ENCODE assay signal across 17 mouse cellular contexts in the genomic region with DNA sequence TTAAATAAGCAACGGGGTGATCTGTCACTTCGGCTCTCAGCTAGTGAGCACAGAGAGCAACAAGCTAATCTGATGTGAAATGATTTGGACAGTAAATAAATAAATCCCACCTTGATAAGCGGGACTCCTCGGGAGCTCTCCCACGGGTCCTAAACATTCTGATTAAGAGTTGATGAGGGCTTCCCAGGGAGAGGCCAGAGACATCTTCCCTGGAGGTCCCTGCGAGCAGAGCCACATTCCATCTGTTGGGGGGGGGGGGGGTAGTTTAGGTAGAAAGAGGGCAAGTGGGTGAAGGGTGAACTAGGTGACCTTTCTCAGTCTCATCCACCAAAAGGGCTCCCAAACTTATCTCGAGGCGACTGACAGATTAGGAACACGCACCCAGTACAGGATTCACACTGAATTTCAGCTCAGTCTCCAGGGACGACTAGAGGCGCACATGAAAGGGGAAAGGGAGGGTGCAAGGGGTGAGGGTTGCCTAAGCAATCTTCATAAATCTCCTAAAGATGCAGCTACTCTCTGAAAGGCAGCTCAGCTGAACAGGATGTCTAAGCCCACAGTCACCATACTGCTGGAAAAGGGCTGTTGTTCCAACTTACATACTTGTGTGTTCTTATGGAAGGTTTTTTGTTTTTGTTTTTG.
DNase-seq lines count a peak whose midpoint lies in the region; ATAC-seq lines count a peak whose summit lies in the region.
"Had no signal": no experiment of that assay in that cellular context is flagged by ENCODE, and none has a peak within 500 bp of the region (broad histone marks: within the 10 kb centered on the region; RNA-seq: fewer than 3 reads in every experiment).

No protein-coding gene starts in this region.

- H3K9me3 ChIP-seq in kidney, embryonic 15.5 days (replicated peaks): no peaks in the 10 kb centered on the region
- H3K9me3 ChIP-seq: forebrain, embryonic 13.5 days; heart, embryonic 13.5 days; hindbrain, embryonic 12.5 days had no signal

- peaks cover 35% of the 10 kb centered on the region for H3K4me1 ChIP-seq in kidney, embryonic 15.5 days

- 18% methylated on average over 11 of the region's 11 CpGs for WGBS in kidney, embryonic 15.5 days

- ATAC-seq in kidney, embryonic 15.5 days (replicated peaks; ENCODE audit: low FRiP score): no peak
- ATAC-seq in activated CD4-positive, CD25-positive, alpha-beta regulatory T cell, adult 4 months: no peak
- ATAC-seq: forebrain, embryonic 13.5 days; inflammation-experienced regulatory T-cells, adult 6 months had no signal

- DNase-seq in embryo, embryonic 10 days (ENCODE audit: low spot score): peak; percentile 71
- DNase-seq in embryo, embryonic 9.5 days (ENCODE audit: extremely low spot score): no peak
- no peak for DNase-seq in kidney, adult 18-20 months
- DNase-seq in retina, embryonic 14.5 days (ENCODE audit: low spot score): peak; percentile 44
- no peak for DNase-seq in retina, postnatal 1 day
- DNase-seq in gastrocnemius, adult 8-10 months (ENCODE audit: low spot score in 2 of 2): no peak
- DNase-seq: adrenal gland, postnatal 14 days; cerebellum, adult 9-10 months; gastrocnemius, adult 2 months had no signal

- H3K27me3 ChIP-seq in kidney, embryonic 15.5 days: no peaks in the 10 kb centered on the region
- H3K27me3 ChIP-seq: forebrain, embryonic 13.5 days; heart, embryonic 13.5 days; hindbrain, embryonic 12.5 days had no signal

- H3K4me3 ChIP-seq in kidney, embryonic 15.5 days (replicated peaks): no peak overlapping the region
- H3K4me3 ChIP-seq: forebrain, embryonic 13.5 days; gastrocnemius, adult 2 months; heart, embryonic 13.5 days; hindbrain, embryonic 12.5 days had no signal

- no peak overlapping the region for H3K4me2 ChIP-seq in kidney, embryonic 15.5 days
- H3K4me2 ChIP-seq: forebrain, embryonic 13.5 days; heart, embryonic 13.5 days; hindbrain, embryonic 12.5 days; midbrain, embryonic 11.5 days had no signal

- peak overlapping the region; percentile 41; the same call in 1 of the 2 replicates for H3K27ac ChIP-seq in kidney, embryonic 15.5 days
- H3K27ac ChIP-seq: forebrain, embryonic 13.5 days; gastrocnemius, adult 2 months; heart, embryonic 13.5 days; hindbrain, embryonic 12.5 days; kidney, postnatal 0 days had no signal

- H3K36me3 ChIP-seq in kidney, embryonic 15.5 days: no peaks in the 10 kb centered on the region
- H3K36me3 ChIP-seq: heart, embryonic 13.5 days; hindbrain, embryonic 12.5 days had no signal

- no peak overlapping the region for H3K9ac ChIP-seq in kidney, embryonic 15.5 days
- H3K9ac ChIP-seq: forebrain, embryonic 13.5 days; heart, embryonic 13.5 days; hindbrain, embryonic 12.5 days had no signal

Comparison
In these comparisons a context has a peak if more than half of its experiments do, and no peak if none do; other contexts are left out.
1. DNase-seq: peak in embryo, embryonic 10 days (single experiment) and retina, embryonic 14.5 days (single experiment); none in embryo, embryonic 9.5 days (single experiment), kidney, adult 18-20 months (single experiment), retina, postnatal 1 day (single experiment) and gastrocnemius, adult 8-10 months (0 of 2).